Mouse (Mus musculus) c-Kit-positive CD71-negative TER-119-negative erythroid progenitor cells, embryonic 14.5 days (primary cell): ENCODE data around the gene Olfr270.
A peak's percentile ranks its signal among the peaks of the same experiment; 100 is the strongest.

ENCODE experiments used
- DNase-seq: peaks from one replicate; pipeline ENCODE4 v3.0.0-alpha.2; 2013; ENCODE audit warnings: low read depth

Gene Olfr270

GRCm38 (mm10) chr4:52964247-52964646 is at the start of gene Olfr270:
Olfr270 (plus strand) TSS chr4:52964547.
- no peak for DNase-seq

- peak; percentile 10 for DNase-seq
Observed at GRCm38 (mm10) chr4:52916659-52917310, 47.6 kb upstream of the Olfr270 start.

GRCm38 (mm10) chr4:52917311-52917688 is 47.0 kb upstream of the Olfr270 start:
- no peak for DNase-seq

- DNase-seq: no peak
Observed at GRCm38 (mm10) chr4:52919078-52919477, 45.3 kb upstream of the Olfr270 start, which contains the start of gene Olfr272. Olfr272 (minus strand) TSS chr4:52919178.

GRCm38 (mm10) chr4:52930480-52930879 is 33.9 kb upstream of the Olfr270 start:
- DNase-seq: no peak

- DNase-seq: no peak
Observed at GRCm38 (mm10) chr4:52946665-52947064, 17.7 kb upstream of the Olfr270 start.

GRCm38 (mm10) chr4:52949005-52949404 is 15.3 kb upstream of the Olfr270 start:
- DNase-seq: no peak

- peak; percentile 14 for DNase-seq
Observed at GRCm38 (mm10) chr4:52958693-52959092, 5.7 kb upstream of the Olfr270 start.

- no peak for DNase-seq
Observed at GRCm38 (mm10) chr4:52985216-52985615, 20.9 kb downstream of the Olfr270 start.

- no peak for DNase-seq
Observed at GRCm38 (mm10) chr4:52986266-52986665, 21.9 kb downstream of the Olfr270 start.

GRCm38 (mm10) chr4:52989248-52989647 is 24.9 kb downstream of the Olfr270 start, which contains the start of gene Nipsnap3a:
Nipsnap3a (plus strand) TSS chr4:52989272.
- DNase-seq: no peak

GRCm38 (mm10) chr4:52999449-52999848 is 35.1 kb downstream of the Olfr270 start:
- no peak for DNase-seq

GRCm38 (mm10) chr4:53000154-53000553 is 35.8 kb downstream of the Olfr270 start:
- DNase-seq: no peak

- DNase-seq: no peak
Observed at GRCm38 (mm10) chr4:53009183-53009582, 44.8 kb downstream of the Olfr270 start.

GRCm38 (mm10) chr4:53009871-53010270 is 45.5 kb downstream of the Olfr270 start:
- no peak for DNase-seq

- DNase-seq: peak; percentile 92
Observed at GRCm38 (mm10) chr4:53011732-53012361, 47.5 kb downstream of the Olfr270 start, which contains the start of gene Nipsnap3b. Nipsnap3b (plus strand) TSS chr4:53011880.

GRCm38 (mm10) chr4:53014421-53014820 is 50.1 kb downstream of the Olfr270 start:
- DNase-seq: no peak

GRCm38 (mm10) chr4:53015024-53015423 is 50.7 kb downstream of the Olfr270 start:
- DNase-seq: no peak

GRCm38 (mm10) chr4:53018392-53018791 is 54.0 kb downstream of the Olfr270 start:
- DNase-seq: no peak
